Mouse (Mus musculus): ENCODE data around the gene Gm20850.
"Not testable (repeated sequence)": the region's sequence is repeated elsewhere in the genome, so short reads cannot be mapped to it uniquely, and the experiment has no call there.

GRCm38 (mm10) chrY:75715022-75715421 is at the start of gene Gm20850:
- not testable (repeated sequence) for TF ChIP-seq GATA1 (IDR thresholded peaks at IDR 0.05; ENCODE audit: borderline replicate concordance, low read length); CTCF (IDR thresholded peaks at IDR 0.05; ENCODE audit: low read depth, low read length); TAL1 (conservative IDR thresholded peaks at IDR 0.05; ENCODE audit: low read depth, low read length); GATA2 (IDR thresholded peaks at IDR 0.05; ENCODE audit: borderline replicate concordance, low read depth, low read length)
